Mouse (Mus musculus) lung, postnatal 0 days (tissue): Measurements from ENCODE around the gene Camta1.

Source experiments
- CTCF ChIP-seq: IDR thresholded peaks from 2 replicates; pipeline ENCODE4 v1.5.1; 2016; ENCODE audit warnings: antibody characterized with exemption, mild to moderate bottlenecking
- EP300 ChIP-seq: IDR thresholded peaks from 2 replicates; pipeline ENCODE4 v1.6.1; 2016; ENCODE audit warnings: antibody characterized with exemption, mild to moderate bottlenecking, control low read depth

DNA sequence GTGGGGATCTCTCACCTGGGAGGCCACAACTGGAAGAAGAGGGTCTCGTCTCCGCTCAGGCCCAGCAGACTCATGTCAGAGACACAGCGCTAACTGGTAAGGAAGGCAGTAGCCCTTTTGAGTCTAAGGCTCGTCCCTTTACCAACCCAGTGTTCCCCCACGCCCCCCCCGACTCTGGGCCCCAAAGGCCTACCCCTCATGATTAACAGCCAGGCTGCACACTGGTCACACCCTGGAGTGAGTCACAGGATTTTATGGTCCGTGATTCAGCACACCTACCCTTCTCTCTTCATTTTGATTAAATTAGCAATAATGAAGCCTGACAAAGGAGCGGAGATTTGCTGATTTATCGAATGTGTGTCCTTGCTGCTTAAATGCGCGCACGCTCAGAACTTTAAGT is 515.0 kb downstream of the Camta1 start:
- TF ChIP-seq CTCF (no peak), EP300 (no peak)
